Mouse (Mus musculus) myocyte (in vitro differentiated cells): ENCODE data around the gene Clcnka.

Experiments
- E2F4 ChIP-seq: IDR thresholded peaks from one replicate; pipeline ENCODE4 v1.6.1; 2011; ENCODE audit warnings: mild to moderate bottlenecking, control low read depth, moderate library complexity; ENCODE audit not compliant: insufficient read depth
- MAX ChIP-seq: IDR thresholded peaks from one replicate; pipeline ENCODE4 v1.6.1; 2011; ENCODE audit warnings: low read depth, mild to moderate bottlenecking, control low read depth
- POLR2A ChIP-seq: IDR thresholded peaks from one replicate; pipeline ENCODE4 v1.6.1; 2011; ENCODE audit warnings: low read depth, mild to moderate bottlenecking, control low read depth, moderate library complexity; ENCODE audit not compliant: insufficient read length
- POLR2AphosphoS2 ChIP-seq: IDR thresholded peaks from one replicate; pipeline ENCODE4 v1.6.1; 2011; ENCODE audit warnings: low read depth, control low read depth; ENCODE audit not compliant: insufficient read length
- SRF ChIP-seq: IDR thresholded peaks from one replicate; pipeline ENCODE4 v1.6.1; 2011; ENCODE audit warnings: low read depth; ENCODE audit not compliant: control insufficient read depth, insufficient read length
- TCF12 ChIP-seq: IDR thresholded peaks from one replicate; pipeline ENCODE4 v1.6.1; 2011; ENCODE audit warnings: mild to moderate bottlenecking, control low read depth; ENCODE audit not compliant: poor library complexity, insufficient read depth, severe bottlenecking

DNA sequence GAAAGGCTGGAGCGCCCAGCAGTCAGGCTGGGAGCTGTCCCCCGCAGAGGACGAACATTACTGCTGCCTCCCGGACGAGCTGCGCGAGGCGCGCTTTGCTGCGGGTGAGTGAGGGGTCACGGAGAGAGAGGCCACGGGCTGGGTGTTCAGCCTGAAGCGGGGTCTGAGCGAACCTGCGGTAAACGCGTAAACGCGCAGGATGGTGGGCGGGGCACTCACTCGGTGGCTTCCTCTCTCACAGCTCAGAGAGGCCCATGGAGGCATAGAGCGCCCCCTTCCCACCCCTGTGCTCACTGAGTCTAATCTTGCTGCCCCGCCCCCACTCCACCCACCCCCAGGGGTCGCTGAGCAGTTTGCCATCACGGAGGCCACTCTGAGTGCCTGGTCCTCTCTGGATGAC is 16.1 kb downstream of the Clcnka start:
- TF ChIP-seq POLR2A (no peak), SRF (no peak), MAX (no peak), E2F4 (no peak), TCF12 (no peak), POLR2AphosphoS2 (no peak)
